Mouse (Mus musculus): ENCODE data around the gene Tcea2. TPM values are rescaled to one million over a fixed set of nuclear protein-coding genes. Genes with fewer than 3 reads are reported as not detected.

The Tcea2 gene
- polyA plus RNA-seq, 1 experiment = not detected

DNA sequence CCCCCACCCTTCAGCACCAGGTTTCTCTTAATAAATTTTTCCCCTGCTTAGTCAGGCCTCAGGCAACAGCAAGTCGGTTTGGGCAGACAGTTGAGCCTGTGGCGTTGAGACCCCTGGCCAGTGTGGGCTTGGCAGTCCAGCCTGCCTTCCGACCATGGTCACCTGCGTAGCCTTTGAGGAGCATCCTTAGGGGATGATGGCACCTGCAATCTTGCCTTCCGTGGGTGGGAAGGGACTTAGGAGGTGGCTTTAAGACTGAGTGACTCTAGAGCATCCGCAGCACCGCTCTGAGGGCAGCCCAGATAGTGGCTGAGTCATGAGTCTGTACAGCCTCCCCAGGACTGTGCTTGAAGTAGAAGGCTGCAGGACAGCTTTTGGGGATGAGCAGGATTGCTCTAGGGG, 607 bp downstream of the Tcea2 start:
- 11% methylated on average over 7 of the region's 7 CpGs for WGBS
- Histone ChIP-seq H3K4me3 (ENCODE audit: insufficient read depth, low read depth, low read length) (peak overlapping the region; percentile 84), H3K27ac (ENCODE audit: insufficient read depth, low read depth, low read length) (peak overlapping the region; percentile 58), H3K4me1 (ENCODE audit: control insufficient read depth, insufficient read depth, low read length) (peaks cover 10% of the 10 kb centered on the region)
- TF ChIP-seq POLR2A (IDR thresholded peaks at IDR 0.05; ENCODE audit: insufficient read depth, low read depth, low read length) (no peak), CTCF (IDR thresholded peaks at IDR 0.05; ENCODE audit: insufficient read depth, low read depth, low read length) (no peak)

DNA sequence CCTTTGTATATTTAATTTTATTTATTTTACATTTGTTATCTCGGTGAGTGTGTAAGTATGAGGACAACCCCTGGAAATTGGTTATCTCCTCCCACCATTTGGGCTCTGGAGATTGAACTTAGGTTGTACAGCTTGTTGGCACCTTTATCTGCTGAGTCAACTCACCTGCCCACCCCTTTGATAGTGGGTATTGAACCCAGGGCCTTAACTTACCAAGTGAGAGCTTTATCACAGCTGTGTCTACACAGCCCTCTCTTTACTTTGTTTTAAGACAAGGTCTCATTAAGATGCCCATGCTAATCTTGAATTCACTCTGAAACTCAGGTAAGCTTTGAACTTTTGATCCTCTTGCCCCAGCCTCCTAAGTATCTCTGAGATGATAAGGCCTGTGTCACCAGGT, 1.9 kb downstream of the Tcea2 start:
- no peak for TF ChIP-seq POLR2A (IDR thresholded peaks at IDR 0.05; ENCODE audit: insufficient read depth, low read depth, low read length)
- TF ChIP-seq CTCF (IDR thresholded peaks at IDR 0.05; ENCODE audit: insufficient read depth, low read depth, low read length) = no peak
- H3K27ac ChIP-seq (ENCODE audit: insufficient read depth, low read depth, low read length) = no peak overlapping the region
- 97% methylated on average over 1 of the region's 1 CpGs for WGBS
- no peak overlapping the region for H3K4me3 ChIP-seq (ENCODE audit: insufficient read depth, low read depth, low read length)
- peaks cover 9% of the 10 kb centered on the region for H3K4me1 ChIP-seq (ENCODE audit: control insufficient read depth, insufficient read depth, low read length)

DNA sequence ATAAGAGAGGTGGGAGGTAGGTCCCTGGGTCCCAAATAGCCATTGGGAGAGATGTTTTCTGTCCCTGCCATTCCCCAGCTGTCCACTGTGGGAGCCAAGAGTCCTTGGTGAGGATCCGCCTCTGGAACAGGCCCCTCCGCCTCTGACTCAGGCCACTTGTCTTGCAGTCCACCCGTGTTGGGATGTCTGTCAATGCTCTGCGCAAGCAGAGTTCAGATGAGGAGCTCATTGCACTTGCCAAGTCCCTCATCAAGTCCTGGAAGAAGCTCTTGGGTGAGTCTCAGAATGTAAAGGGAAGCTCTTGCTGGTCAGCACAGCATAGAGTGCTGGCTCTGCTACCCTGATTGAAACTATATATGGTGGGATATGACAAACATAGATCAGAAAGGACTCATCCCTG, 3.3 kb downstream of the Tcea2 start:
- no peak overlapping the region for H3K27ac ChIP-seq (ENCODE audit: insufficient read depth, low read depth, low read length)
- 69% methylated on average over 4 of the region's 4 CpGs for WGBS
- H3K4me3 ChIP-seq (ENCODE audit: insufficient read depth, low read depth, low read length) = no peak overlapping the region
- TF ChIP-seq POLR2A (IDR thresholded peaks at IDR 0.05; ENCODE audit: insufficient read depth, low read depth, low read length) (no peak), CTCF (IDR thresholded peaks at IDR 0.05; ENCODE audit: insufficient read depth, low read depth, low read length) (no peak)
- H3K4me1 ChIP-seq (ENCODE audit: control insufficient read depth, insufficient read depth, low read length) = peaks cover 9% of the 10 kb centered on the region

DNA sequence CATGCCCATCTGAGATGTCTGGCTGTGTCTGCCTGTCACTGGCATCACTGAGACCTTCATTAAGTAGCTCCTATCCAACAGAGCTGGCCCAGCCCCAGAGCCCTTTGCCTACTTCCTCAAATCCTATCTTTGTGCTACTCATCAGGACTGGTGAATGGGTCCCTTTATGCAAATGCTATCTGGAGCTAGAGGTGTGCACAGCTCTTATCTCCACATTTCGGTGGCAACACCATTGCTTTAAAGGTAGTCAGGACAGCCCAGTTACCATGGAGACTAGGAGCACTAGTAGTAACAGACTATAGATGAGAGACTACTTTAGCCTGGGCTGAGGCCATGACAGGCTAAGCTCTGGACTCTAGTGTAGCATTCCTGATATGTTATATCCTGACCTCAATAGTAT, 4.6 kb downstream of the Tcea2 start:
- Histone ChIP-seq H3K27ac (ENCODE audit: insufficient read depth, low read depth, low read length) (no peak overlapping the region), H3K4me1 (ENCODE audit: control insufficient read depth, insufficient read depth, low read length) (peaks cover 8% of the 10 kb centered on the region), H3K4me3 (ENCODE audit: insufficient read depth, low read depth, low read length) (no peak overlapping the region)
- 64% methylated on average over 1 of the region's 1 CpGs for WGBS
- TF ChIP-seq CTCF (IDR thresholded peaks at IDR 0.05; ENCODE audit: insufficient read depth, low read depth, low read length) (no peak), POLR2A (IDR thresholded peaks at IDR 0.05; ENCODE audit: insufficient read depth, low read depth, low read length) (no peak)

DNA sequence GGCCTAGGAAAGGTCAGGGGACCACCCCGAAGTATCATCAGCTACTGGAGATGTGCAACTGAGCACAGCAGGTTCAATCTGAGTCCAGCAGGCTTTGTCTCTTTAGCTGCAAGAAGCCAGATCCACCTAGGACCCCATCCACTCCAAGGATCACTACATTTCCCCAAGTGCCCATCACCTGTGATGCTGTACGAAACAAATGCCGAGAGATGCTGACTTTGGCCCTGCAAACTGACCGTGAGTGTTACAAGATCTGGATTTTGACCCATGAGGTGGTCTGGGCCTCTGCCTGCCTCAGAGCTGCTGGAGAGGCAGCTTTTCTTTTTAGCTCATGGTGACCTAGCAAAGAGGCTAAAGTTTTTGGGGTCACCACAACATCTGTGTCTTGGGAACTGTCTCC, 5.6 kb downstream of the Tcea2 start:
- peaks cover 5% of the 10 kb centered on the region for H3K4me1 ChIP-seq (ENCODE audit: control insufficient read depth, insufficient read depth, low read length)
- no peak for TF ChIP-seq POLR2A (IDR thresholded peaks at IDR 0.05; ENCODE audit: insufficient read depth, low read depth, low read length)
- no peak for TF ChIP-seq CTCF (IDR thresholded peaks at IDR 0.05; ENCODE audit: insufficient read depth, low read depth, low read length)
- no peak overlapping the region for H3K27ac ChIP-seq (ENCODE audit: insufficient read depth, low read depth, low read length)
- 94% methylated on average over 4 of the region's 4 CpGs for WGBS
- H3K4me3 ChIP-seq (ENCODE audit: insufficient read depth, low read depth, low read length) = no peak overlapping the region

DNA sequence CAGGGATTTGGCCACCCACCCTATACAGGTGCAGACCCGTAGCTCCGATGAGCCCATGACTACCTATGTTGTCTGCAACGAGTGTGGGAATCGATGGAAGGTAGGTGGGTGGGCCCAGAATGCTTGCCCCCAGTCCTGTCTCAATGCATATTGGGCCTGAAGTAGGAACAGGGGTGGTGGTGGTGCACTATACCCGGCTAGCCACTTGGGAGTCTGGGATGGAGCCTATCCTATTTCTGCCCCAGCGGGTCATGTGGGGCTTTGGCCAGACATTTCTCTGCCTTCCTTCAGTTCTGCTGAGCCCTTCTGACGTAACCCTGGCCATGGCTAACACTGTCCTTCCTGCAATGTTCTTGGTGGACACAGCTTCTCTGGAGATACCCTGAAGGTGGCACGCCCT, 7.5 kb downstream of the Tcea2 start:
- no peak overlapping the region for H3K4me3 ChIP-seq (ENCODE audit: insufficient read depth, low read depth, low read length)
- no peaks in the 10 kb centered on the region for H3K4me1 ChIP-seq (ENCODE audit: control insufficient read depth, insufficient read depth, low read length)
- no peak overlapping the region for H3K27ac ChIP-seq (ENCODE audit: insufficient read depth, low read depth, low read length)
- TF ChIP-seq CTCF (IDR thresholded peaks at IDR 0.05; ENCODE audit: insufficient read depth, low read depth, low read length) (no peak), POLR2A (IDR thresholded peaks at IDR 0.05; ENCODE audit: insufficient read depth, low read depth, low read length) (no peak)
- WGBS = 96% methylated on average over 8 of the region's 8 CpGs

DNA sequence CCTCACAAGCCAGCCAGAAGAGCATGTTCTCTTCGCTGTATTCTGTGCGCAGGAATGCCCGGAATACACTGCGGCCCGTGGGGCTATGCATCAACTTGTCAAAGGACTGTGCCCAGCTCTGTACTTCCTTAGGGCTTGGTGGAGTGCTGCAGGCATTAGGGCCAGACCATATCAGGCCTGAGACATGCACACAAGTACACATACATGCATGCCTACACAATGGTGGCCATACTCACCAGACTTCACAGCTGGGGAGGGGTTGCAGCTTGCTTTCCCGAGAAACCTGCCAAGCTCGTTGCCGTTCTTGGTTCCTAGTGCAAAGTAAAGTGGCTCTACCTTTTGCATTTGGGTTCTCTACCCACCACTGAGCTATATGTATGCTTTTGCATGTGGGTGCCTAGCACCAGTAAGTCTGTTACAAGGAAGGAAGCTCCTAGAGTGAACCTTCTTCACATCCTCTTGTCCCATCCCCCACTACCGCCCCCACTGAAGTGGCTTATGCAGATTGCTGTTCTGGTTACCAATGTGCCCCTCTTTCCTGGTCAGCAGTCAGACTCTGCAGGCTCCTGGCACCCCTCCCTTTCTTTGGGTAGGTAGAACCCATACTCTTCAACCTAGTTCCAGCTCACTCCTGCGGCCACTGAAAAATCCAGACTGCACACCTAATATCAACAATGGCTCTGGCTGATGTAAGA, 9.5 kb downstream of the Tcea2 start:
- Histone ChIP-seq H3K4me3 (ENCODE audit: insufficient read depth, low read depth, low read length) (no peak overlapping the region), H3K27ac (ENCODE audit: insufficient read depth, low read depth, low read length) (no peak overlapping the region), H3K4me1 (ENCODE audit: control insufficient read depth, insufficient read depth, low read length) (peaks cover 6% of the 10 kb centered on the region)
- TF ChIP-seq POLR2A (IDR thresholded peaks at IDR 0.05; ENCODE audit: insufficient read depth, low read depth, low read length) (no peak), CTCF (IDR thresholded peaks at IDR 0.05; ENCODE audit: insufficient read depth, low read depth, low read length) (no peak)
- WGBS = 91% methylated on average over 10 of the region's 10 CpGs

DNA sequence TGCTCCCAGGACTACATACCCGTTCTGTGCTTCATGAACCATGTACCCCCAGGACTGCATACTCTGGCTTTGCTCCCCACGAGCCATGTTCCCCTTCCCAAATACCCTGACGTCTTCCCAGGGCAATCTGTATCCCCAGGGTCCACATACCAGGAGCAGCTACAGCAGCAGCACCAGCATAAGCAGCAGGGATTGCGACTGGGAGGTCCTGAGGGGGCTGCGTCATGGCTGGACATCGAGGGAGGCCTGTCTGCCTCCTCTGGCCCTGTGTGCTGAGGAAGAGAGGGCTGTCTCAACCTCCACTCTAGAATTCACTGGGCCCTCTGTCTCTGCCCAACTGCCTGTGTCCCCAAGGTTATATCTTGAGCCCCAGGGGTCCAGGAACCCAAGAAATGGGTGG, 11.0 kb downstream of the Tcea2 start:
- Histone ChIP-seq H3K27ac (ENCODE audit: insufficient read depth, low read depth, low read length) (no peak overlapping the region), H3K4me3 (ENCODE audit: insufficient read depth, low read depth, low read length) (no peak overlapping the region), H3K4me1 (ENCODE audit: control insufficient read depth, insufficient read depth, low read length) (peaks cover 6% of the 10 kb centered on the region)
- WGBS = 90% methylated on average over 6 of the region's 6 CpGs
- no peak for TF ChIP-seq CTCF (IDR thresholded peaks at IDR 0.05; ENCODE audit: insufficient read depth, low read depth, low read length)
- no peak for TF ChIP-seq POLR2A (IDR thresholded peaks at IDR 0.05; ENCODE audit: insufficient read depth, low read depth, low read length)

DNA sequence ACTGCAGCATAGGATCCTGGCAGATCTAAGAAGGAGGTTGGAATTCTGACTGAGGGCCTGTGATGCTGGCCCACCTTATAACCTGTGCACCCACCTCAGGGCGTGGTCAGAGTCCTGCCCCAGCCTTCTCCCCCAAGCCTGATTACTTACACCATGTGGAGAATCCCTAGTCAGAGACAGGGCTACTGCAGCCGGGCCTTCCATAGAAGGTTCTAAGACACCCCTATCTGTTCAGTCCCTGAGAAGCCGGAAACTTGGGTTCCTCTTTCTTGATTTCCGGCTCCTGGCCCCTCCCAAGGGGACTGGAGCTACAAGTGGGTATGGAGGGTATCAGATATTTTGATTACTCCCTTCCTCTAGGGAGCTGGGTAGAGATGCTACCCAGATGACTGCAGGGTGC, 11.5 kb downstream of the Tcea2 start:
- Histone ChIP-seq H3K4me3 (ENCODE audit: insufficient read depth, low read depth, low read length) (no peak overlapping the region), H3K27ac (ENCODE audit: insufficient read depth, low read depth, low read length) (no peak overlapping the region), H3K4me1 (ENCODE audit: control insufficient read depth, insufficient read depth, low read length) (peaks cover 6% of the 10 kb centered on the region)
- WGBS = 87% methylated on average over 4 of the region's 4 CpGs
- TF ChIP-seq POLR2A (IDR thresholded peaks at IDR 0.05; ENCODE audit: insufficient read depth, low read depth, low read length) = no peak
- no peak for TF ChIP-seq CTCF (IDR thresholded peaks at IDR 0.05; ENCODE audit: insufficient read depth, low read depth, low read length)
